Mouse (Mus musculus): ENCODE measurements around the gene Mefv.
A peak's percentile ranks its signal among the peaks of the same experiment; 100 is the strongest.
"Not testable (repeated sequence)": the region's sequence is repeated elsewhere in the genome, so short reads cannot be mapped to it uniquely, and the experiment has no call there.

The Mefv gene

DNA sequence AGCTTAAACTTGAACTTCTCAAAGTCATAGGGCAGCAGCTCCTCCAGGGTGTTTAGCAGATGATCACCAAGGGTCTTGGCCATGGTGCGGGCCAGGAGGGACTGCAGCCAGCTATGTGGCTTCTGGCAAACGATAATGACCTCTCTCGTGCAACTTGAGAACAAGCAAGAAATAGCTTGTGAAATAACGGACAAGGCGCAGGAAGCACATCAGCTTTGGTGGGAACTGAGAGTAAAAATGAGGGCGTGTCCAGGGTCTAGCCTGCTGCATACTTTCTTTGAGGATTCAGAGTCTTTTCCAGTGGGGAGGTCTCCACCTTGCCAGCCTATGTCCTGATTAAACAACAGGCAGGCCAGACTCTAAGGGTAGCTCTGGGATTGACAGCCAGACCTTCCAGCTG is at the start of gene Mefv:
Mefv (minus strand) TSS at position 118 of the 400 bp plus-strand sequence.
- DNase-seq = no peak

DNA sequence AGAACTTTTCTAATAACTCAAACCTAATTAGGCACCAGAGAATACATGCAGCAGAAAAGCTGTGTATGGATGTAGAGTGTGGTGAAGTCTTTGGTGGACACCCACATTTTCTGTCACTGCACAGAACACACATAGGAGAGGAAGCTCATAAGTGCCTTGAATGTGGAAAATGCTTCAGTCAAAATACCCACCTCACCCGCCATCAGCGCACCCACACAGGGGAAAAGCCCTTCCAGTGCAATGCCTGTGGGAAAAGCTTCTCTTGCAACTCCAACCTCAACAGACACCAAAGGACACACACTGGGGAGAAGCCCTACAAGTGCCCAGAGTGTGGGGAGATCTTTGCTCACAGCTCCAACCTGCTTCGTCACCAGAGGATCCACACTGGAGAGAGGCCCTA is 31.1 kb upstream of the Mefv start:
- no peak for DNase-seq

DNA sequence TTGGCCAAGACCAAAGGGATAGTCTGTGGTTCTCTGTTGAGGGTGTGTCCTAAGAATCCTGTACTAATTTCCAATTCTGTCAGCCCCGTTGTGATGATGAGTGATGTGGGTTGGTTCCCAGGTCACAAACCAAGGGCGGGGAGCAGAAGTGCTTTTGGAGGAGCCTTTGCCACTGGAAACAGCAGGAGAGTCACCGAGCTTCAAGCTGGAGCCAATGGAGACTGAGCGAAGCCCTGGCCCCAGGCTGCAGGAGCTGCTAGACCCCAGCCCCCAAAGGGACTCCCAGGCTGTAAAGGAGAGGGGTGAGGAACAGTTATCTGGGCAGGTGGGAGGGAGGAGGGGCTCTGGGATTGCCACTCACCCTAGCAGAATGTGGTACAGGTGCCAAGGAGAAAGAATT is 27.8 kb upstream of the Mefv start:
- no peak for DNase-seq

DNA sequence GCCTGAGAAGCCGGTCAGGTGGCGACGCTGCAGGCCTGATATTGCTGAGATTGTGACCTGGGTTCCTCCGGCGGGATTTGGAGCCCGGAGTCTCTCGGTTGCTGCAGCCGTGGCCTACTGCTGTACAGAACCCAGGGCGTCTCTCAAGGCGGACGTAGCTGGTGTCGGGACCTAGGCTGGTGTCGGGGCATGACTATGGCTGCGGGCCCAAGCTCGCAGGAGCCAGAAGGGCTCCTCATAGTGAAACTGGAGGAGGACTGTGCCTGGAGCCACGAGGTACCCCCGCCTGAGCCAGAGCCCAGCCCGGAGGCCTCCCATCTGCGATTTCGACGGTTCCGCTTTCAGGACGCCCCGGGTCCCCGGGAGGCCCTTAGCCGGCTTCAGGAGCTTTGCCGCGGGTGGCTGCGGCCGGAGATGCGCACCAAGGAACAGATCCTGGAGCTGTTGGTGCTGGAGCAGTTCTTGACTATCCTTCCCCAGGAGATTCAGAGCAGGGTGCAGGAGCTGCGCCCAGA is 26.3 kb upstream of the Mefv start:
- no peak for DNase-seq

DNA sequence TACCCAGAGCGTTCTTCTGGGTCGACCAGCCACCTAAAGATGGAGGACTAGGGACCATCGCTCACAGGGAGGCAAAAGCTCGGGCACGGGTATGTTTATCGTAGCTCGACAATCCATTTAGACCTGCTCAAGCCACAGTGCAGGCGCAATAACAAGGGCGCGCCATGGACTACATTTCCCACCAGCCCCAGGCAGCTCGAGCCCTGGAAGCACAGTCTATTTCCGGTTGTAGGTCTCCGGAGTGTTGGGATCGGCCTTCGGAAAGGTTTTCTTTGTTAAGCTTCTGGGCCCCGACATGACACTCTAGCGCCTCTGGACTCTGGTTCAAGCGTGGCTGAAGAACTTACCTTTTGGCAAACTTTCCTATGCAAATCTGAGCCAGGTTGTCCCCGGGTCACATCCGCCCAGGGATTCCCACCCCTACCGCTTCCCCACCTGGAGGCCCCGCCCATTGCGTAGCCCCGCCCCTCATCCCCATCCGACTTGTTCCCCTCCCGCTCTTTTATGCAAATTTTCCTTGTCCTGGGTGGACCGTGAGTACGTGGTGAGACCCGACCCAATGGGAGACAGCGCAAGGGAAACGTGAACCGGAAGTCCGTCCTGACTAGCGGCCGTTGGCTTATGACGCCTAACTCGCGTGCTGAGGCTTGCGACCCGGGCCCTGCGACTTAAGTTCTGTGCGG is 25.7 kb upstream of the Mefv start, which contains the start of gene Zfp263:
Zfp263 (plus strand) TSS at position 591 of the 683 bp plus-strand sequence.
- DNase-seq = peak; percentile 96

DNA sequence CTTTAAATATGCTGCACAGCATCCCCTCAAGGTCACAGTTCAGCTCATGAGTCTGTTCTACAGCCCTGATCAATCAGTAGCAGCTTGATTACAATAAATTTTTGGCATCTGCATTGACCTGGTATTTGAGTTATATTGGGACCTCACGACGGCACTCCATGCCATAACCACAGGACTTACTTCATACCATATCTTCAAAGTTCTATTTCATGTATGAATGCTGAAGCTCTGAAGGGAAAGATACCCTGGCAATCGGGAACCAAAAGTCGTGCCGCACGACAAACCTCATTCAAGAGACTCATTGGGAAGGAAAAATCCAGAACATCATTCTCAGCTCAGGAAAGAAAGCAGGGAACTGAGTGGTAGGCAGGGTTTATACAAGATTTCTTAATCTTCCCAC is 24.6 kb upstream of the Mefv start:
- DNase-seq = no peak

DNA sequence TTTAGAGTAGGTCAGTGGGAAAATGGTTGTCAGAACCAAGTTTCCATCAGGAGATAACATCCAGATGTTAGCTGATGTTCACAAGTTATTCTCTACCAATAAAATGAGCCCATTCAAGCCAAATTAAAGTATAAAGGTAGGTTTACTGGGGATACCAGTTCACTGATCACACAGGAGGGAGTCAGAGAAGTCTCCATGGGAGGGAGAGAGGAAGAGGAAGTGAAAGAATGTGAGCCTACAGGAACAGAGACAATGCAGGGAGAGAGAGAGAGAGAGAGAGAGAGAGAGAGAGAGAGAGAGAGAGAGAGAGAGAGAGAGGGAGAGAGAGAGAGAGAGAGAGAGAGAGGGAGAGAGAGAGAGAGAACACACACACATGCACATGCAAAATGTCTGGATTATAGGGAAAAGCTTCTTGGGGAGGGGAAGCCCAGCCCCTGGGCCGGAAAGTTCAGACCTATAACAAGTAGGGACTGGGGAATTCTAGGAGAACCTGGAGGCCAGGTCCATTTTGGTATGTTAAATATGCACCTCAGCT is 15.4 kb upstream of the Mefv start:
- no peak for DNase-seq

DNA sequence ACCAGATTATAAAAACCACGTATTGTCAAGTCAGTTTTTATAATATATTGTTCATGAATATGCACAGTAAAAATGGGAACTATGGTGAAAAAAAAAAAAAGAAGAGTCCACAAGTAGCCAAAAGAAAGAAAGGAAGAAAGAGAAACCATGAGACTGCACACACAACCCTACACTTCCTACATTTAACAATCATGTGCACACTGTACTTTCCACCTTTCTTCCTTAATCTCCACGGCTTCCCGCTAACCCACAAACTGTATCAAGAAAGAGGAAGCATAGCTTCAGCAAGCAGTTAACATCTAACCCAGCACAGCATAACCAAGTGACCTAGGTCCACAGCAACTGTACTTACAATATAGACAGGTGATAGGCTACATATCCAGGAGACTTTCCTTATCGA is 14.7 kb upstream of the Mefv start:
- no peak for DNase-seq

DNA sequence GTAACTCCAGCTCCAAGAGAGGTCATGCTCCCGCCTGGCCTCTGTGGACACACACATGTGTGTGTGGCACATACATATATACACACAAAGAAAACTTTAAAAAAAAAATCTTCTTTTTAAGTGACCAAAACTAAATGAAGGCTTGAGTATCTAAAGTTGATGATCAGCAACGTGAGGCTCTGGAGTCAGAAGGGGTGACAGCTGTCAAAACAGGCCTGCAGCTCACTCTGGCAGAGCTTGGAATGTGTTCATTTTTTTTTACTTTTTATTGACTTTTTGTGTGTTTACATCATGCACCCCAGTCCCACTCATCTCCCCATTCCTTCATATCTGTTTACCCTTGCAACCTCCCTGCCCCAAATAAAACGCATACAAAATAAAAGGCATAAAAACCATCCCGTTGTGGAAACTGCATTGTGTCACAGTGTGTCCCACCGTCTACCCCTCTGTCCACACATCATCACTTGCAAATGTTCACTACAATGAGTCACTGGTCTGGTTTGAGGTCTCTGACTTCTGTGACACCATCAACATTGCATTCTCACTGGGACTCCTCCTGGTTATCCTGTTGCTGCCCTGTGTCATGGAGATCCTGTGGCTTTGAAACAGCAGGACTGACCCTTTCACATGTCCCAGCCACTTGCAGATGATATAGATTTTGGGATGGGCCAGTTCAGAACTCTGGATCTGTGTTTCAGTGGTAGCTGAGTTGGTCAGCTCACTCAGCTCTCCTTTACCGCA is 10.3 kb upstream of the Mefv start:
- no peak for DNase-seq

DNA sequence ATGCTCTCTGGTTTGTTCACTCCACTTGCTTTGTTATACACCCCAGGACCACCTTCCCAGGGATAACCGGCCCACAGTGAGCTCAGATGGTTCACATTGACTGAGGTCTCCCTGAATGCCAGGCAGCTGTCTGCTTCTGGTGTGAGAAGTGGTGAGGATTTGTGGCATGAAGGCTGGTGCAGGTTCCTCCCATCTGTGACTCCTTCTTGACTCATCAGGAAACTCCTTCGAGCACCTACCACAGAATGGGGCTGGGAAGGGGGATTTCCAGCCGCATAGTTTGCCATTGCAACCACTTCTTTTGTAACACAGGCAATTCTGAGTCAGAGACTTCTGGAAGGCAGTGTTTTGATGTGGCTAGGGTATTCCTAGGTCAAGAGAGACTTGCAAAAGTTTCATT is 5.3 kb upstream of the Mefv start:
- no peak for DNase-seq

DNA sequence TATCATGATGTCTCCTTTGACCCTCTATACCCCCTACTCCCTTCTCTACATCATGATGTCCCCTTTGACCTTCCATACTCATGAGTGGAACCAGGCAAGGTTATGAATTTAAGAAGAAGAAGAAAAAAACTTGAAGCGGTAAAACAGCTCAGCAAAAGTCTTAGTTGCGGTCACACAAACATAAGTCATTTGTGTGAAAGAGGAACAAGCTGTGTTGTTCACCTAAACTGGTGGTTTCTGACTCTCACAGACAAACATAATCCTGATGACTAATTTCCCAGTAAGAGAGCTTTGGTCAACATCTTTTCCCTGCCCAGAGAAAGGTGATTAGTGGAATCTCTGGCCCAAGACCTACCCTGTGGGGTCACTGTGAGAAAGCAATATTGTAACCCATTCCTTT is 3.2 kb downstream of the Mefv start:
- no peak for DNase-seq

DNA sequence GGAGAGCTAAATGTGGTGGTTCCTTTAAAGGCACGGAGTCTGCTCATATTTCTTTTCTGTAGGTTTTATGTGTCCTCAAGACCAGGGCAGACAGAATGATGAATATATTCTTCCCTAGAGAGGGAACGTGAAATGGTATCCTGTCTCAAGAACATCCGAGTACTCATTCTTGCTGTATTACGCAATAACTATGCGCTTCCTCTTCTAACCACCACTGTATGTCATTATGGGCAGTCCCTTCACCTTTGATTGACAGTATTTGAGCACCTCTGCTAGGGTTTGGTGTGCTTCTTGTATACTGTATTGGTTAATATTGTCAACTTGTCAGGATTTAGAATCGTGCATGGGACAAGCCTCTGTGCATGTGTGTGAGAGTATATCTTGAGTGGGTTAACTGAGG is 11.2 kb downstream of the Mefv start:
- DNase-seq = no peak

DNA sequence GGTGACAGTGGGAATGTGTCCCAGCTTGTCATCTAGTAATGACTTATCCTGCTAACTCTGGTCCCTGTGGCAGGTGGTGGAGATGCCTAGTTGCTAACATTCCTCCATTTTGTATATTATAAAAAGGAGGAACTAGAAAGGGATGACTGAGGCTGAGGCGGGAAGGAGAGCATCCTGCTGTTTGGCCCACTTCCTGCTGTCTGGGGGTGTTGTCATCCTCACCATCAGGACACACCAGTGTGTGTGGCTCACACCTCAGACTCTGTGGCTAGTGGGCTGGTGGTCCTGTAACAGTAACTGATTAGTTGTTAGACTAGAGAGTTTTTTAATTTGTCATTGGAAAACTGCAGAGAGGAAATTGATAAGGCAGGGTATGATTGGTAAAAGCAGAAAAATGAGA is 17.0 kb downstream of the Mefv start:
- DNase-seq = no peak

DNA sequence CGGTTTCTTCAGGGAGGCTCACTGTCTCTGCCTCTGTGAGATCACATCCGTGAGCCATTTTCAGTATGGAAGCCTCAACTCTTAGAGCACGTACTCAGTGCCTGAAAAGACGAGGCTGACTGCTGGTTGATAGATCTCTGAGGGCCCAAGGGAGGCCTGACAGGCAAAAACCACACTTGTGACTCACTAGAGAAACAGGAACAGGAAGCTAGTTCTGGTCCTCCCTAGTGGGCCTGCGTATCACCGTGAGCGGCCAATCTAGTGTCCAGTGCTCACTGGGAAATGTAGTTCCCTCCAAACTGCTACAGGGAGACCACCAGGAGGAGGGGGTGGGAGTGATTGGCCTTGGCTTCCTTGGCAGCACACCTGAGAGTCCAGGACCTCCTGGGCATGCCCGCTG is 18.6 kb downstream of the Mefv start:
- no peak for DNase-seq

DNA sequence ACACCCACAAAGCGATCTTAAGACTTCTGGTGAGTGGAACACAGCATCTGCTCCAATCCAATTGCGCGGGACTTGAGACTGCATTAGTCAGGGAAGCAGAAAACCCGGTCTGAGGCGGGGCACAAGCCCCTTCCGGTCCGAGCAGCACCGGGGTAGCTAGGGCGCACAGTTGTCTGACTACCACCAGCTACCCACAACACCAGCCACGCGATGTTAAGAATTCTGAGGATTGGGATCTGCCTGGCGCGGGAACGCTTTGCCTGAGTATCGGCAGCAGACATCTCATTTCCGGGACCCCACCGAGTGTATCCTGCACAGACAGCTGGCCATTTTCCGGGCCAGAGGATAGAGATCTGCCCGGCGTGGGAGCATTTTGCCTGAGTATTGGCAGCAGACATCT is 28.3 kb downstream of the Mefv start:
- DNase-seq = not testable (repeated sequence)

Measured in layer of hippocampus, adult 9-11 months (tissue).